12 mouse cellular contexts compared by ENCODE assay signal in genomic region chr6:97508480-97508879, GRCm38 (mm10).
"Had no signal": no experiment of that assay in that cellular context is flagged by ENCODE, and none has a peak within 500 bp of the region (broad histone marks: within the 10 kb centered on the region; RNA-seq: fewer than 3 reads in every experiment).

No protein-coding gene starts in this region.

- H3K36me3 ChIP-seq: liver, embryonic 13.5 days had no signal

- H3K27me3 ChIP-seq: liver, embryonic 13.5 days had no signal

- H3K4me3 ChIP-seq: liver, embryonic 13.5 days had no signal

- ATAC-seq: inflammation-experienced regulatory T-cells, adult 6 months; intestine, embryonic 16.5 days had no signal

- H3K9ac ChIP-seq: liver, embryonic 13.5 days had no signal

- H3K9me3 ChIP-seq: liver, embryonic 13.5 days had no signal

- H3K27ac ChIP-seq: kidney, postnatal 0 days; liver, embryonic 13.5 days had no signal

- H3K4me2 ChIP-seq: liver, embryonic 13.5 days; midbrain, embryonic 11.5 days had no signal

- DNase-seq: kidney, adult 18-20 months; kidney, postnatal 25 days; layer of hippocampus, adult 9-11 months; liver, embryonic 13.5 days; midbrain, embryonic 14.5 days; thymus, adult 2 months; thymus, postnatal 14 days; thymus, postnatal 4 days had no signal
